Mouse (Mus musculus) kidney, adult 2 months (tissue): ENCODE results near the gene Dock2.

ENCODE experiments used
- CTCF ChIP-seq: fragments of 200-500 bp; conservative IDR thresholded peaks from 2 replicates; pipeline ENCODE4 v1.5.1; 2011; ENCODE audit warnings: low read depth, mild to moderate bottlenecking, control low read depth, low read length, moderate library complexity, mixed read lengths; ENCODE audit not compliant: insufficient read depth, insufficient read length
- POLR2A ChIP-seq: fragments of 200-500 bp; IDR thresholded peaks from one replicate; pipeline ENCODE4 v1.6.1; 2011; ENCODE audit warnings: low read depth, low read length, control low read depth

- TF ChIP-seq POLR2A, result no peak
- no peak for TF ChIP-seq CTCF
Observed at GRCm38 (mm10) chr11:34782516-34783430, 919 bp downstream of the Dock2 start.
